ENCODE assay signal across 15 mouse cellular contexts in the genomic region with DNA sequence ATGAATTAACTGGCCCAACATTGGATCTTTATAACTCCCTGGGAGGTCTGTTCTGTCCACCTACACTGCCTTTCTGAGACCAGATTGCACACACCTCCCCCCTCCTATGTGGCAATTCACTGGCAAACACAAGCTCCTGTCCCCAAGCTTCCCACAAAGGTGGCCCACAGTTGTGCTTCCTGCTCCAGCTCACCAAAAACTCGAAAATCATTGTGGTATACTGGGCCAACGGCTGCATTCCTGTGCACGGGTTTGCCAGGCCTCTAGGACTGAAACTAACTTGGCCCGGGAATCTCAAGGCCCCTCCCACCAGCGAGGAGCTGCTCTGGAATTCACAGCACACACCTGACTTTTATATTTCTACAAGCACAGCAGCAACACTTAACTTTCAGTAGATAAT. TPM values are rescaled to one million over a fixed set of nuclear protein-coding genes. Genes with fewer than 3 reads are reported as not detected.
DNase-seq lines count a peak whose midpoint lies in the region; ATAC-seq lines count a peak whose summit lies in the region.
"Had no signal": no experiment of that assay in that cellular context is flagged by ENCODE, and none has a peak within 500 bp of the region (broad histone marks: within the 10 kb centered on the region; RNA-seq: fewer than 3 reads in every experiment).

No protein-coding gene starts in this region.

- peak; percentile 33 for DNase-seq in adrenal gland, postnatal 14 days
- DNase-seq in adrenal gland, adult 18-20 months (ENCODE audit: low spot score in 2 of 2): no peak
- DNase-seq in 416B (ENCODE audit: low read depth): peak; percentile 21
- DNase-seq in layer of hippocampus, adult 9-11 months: no peak
- no peak for DNase-seq in MN1 (ENCODE audit: low spot score)
- no peak for DNase-seq in right cerebral cortex, adult 18-20 months
- DNase-seq: adrenal gland, postnatal 36 days; cerebellum, adult 2 months; right cerebral cortex, postnatal 4 days; thymus, adult 2 months had no signal

- peaks cover 97% of the 10 kb centered on the region for H3K4me1 ChIP-seq in kidney, embryonic 15.5 days
- peaks cover 39% of the 10 kb centered on the region for H3K4me1 ChIP-seq in lung, embryonic 16.5 days (replicated peaks; ENCODE audit: control insufficient read depth, insufficient read depth, low read length)

- H3K4me3 ChIP-seq in kidney, embryonic 15.5 days (replicated peaks): no peak overlapping the region
- no peak overlapping the region for H3K4me3 ChIP-seq in lung, embryonic 16.5 days (ENCODE audit: low read length)
- H3K4me3 ChIP-seq: hindbrain, embryonic 15.5 days; left cerebral cortex, adult 2 months; midbrain, embryonic 13.5 days had no signal

- no peaks in the 10 kb centered on the region for H3K27me3 ChIP-seq in kidney, embryonic 15.5 days
- no peaks in the 10 kb centered on the region for H3K27me3 ChIP-seq in lung, embryonic 16.5 days (ENCODE audit: control insufficient read depth, insufficient read depth, low read depth, low read length)
- H3K27me3 ChIP-seq: hindbrain, embryonic 15.5 days; midbrain, embryonic 13.5 days had no signal

- ATAC-seq in kidney, embryonic 15.5 days (replicated peaks; ENCODE audit: low FRiP score): no peak
- peak; percentile 51 for ATAC-seq in lung, embryonic 16.5 days (ENCODE audit: low read depth)
- ATAC-seq: midbrain, embryonic 13.5 days had no signal

- no peaks in the 10 kb centered on the region for H3K9me3 ChIP-seq in kidney, embryonic 15.5 days (replicated peaks)
- H3K9me3 ChIP-seq in lung, embryonic 16.5 days (ENCODE audit: control insufficient read depth, low read length): no peaks in the 10 kb centered on the region
- H3K9me3 ChIP-seq: hindbrain, embryonic 15.5 days; midbrain, embryonic 13.5 days had no signal

- H3K27ac ChIP-seq in kidney, embryonic 15.5 days: peak overlapping the region; percentile 87
- H3K27ac ChIP-seq in lung, embryonic 16.5 days (ENCODE audit: low read length): peak overlapping the region; percentile 53
- H3K27ac ChIP-seq: left cerebral cortex, adult 2 months; midbrain, embryonic 13.5 days had no signal

- H3K36me3 ChIP-seq in kidney, embryonic 15.5 days: peaks cover 38% of the 10 kb centered on the region
- no peaks in the 10 kb centered on the region for H3K36me3 ChIP-seq in lung, embryonic 16.5 days (ENCODE audit: control insufficient read depth, insufficient read depth, low read length)

- 52% methylated on average over 5 of the region's 5 CpGs for WGBS in kidney, embryonic 15.5 days
- WGBS in lung, embryonic 16.5 days: 32% methylated on average over 5 of the region's 5 CpGs

- no peak overlapping the region for H3K4me2 ChIP-seq in kidney, embryonic 15.5 days
- 0 out of 2 replicates have a peak overlapping the region, but pooled peaks have one; percentile 15 for H3K4me2 ChIP-seq in lung, embryonic 16.5 days (ENCODE audit: low read depth, low read length)
- H3K4me2 ChIP-seq: hindbrain, embryonic 15.5 days; midbrain, embryonic 13.5 days had no signal

- H3K9ac ChIP-seq in kidney, embryonic 15.5 days: no peak overlapping the region
- H3K9ac ChIP-seq in lung, embryonic 16.5 days (ENCODE audit: low read length): no peak overlapping the region
- H3K9ac ChIP-seq: hindbrain, embryonic 15.5 days; midbrain, embryonic 13.5 days had no signal

RNA-seq across cellular contexts. Expression of a gene that starts 31.3 kb away (rescaled TPM):
- 181 and 193 TPM in 2 replicates for total RNA-seq in adrenal gland, postnatal 14 days (2021)
- total RNA-seq in adrenal gland, adult 18-20 months (2021): 100 to 1,000 TPM; 196 to 204 TPM
- polyA plus RNA-seq in kidney, embryonic 15.5 days (2015; fragmentation: Nextera tagmentation; extraction: Ambion mirVana): 29.1 and 29.3 TPM in 2 replicates
- 15.1 and 16.4 TPM in 2 replicates for polyA plus RNA-seq in lung, embryonic 16.5 days (2015; fragmentation: Nextera tagmentation; extraction: Ambion mirVana)

Comparison
In these comparisons a context has a peak if more than half of its experiments do, and no peak if none do; other contexts are left out.
1. DNase-seq: peak in adrenal gland, postnatal 14 days (single experiment) and 416B (single experiment); none in adrenal gland, adult 18-20 months (0 of 2), layer of hippocampus, adult 9-11 months (single experiment), MN1 (single experiment) and right cerebral cortex, adult 18-20 months (single experiment).